Mouse (Mus musculus): Measurements from ENCODE around the gene Rpp14. TPM values are rescaled to one million over a fixed set of nuclear protein-coding genes. Genes with fewer than 3 reads are reported as not detected.
A peak's percentile ranks its signal among the peaks of the same experiment; 100 is the strongest.

Rpp14 gene
- polyA plus RNA-seq, 1 experiment: 47.1 TPM

- H3K27ac ChIP-seq (ENCODE audit: insufficient read depth, low read length): no peak overlapping the region
- no peak for TF ChIP-seq POLR2A (IDR thresholded peaks at IDR 0.05; ENCODE audit: insufficient read depth, low read length)
- TF ChIP-seq CTCF (IDR thresholded peaks at IDR 0.05; ENCODE audit: low read depth, low read length): no peak
- TF ChIP-seq EP300 (IDR thresholded peaks at IDR 0.05; ENCODE audit: insufficient read depth, low read depth, low read length): no peak
- H3K9me3 ChIP-seq (replicated peaks; ENCODE audit: control insufficient read depth, insufficient read depth, low read length, poor library complexity, severe bottlenecking): no peaks in the 10 kb centered on the region
Measured at GRCm38 (mm10) chr14:8135130-8135529, 55.0 kb downstream of the Rpp14 start.

GRCm38 (mm10) chr14:8139724-8140710, 59.9 kb downstream of the Rpp14 start:
- Histone ChIP-seq H3K9ac (ENCODE audit: low read depth, poor library complexity, severe bottlenecking) (no peak overlapping the region), H3K4me1 (ENCODE audit: control insufficient read depth, insufficient read depth, low read length) (no peaks in the 10 kb centered on the region), H3K4me3 (ENCODE audit: low read depth, low read length) (no peak overlapping the region), H3K27me3 (ENCODE audit: control insufficient read depth, insufficient read depth, low read length, poor library complexity, severe bottlenecking) (no peaks in the 10 kb centered on the region), H3K9me3 (replicated peaks; ENCODE audit: control insufficient read depth, insufficient read depth, low read length, poor library complexity, severe bottlenecking) (peaks cover 12% of the 10 kb centered on the region), H3K27ac (ENCODE audit: insufficient read depth, low read length) (peak overlapping the region; percentile 36; the same call in 1 of the 2 replicates), H3K36me3 (ENCODE audit: control insufficient read depth, insufficient read depth, low read length, poor library complexity, severe bottlenecking) (peaks cover 5% of the 10 kb centered on the region)
- TF ChIP-seq EP300 (IDR thresholded peaks at IDR 0.05; ENCODE audit: insufficient read depth, low read depth, low read length) (0 out of 2 replicates have a peak, but pooled peaks have one; percentile 39), CTCF (IDR thresholded peaks at IDR 0.05; ENCODE audit: low read depth, low read length) (no peak)

More at GRCm38 (mm10) chr14:8135130-8135529, 55.0 kb downstream of the Rpp14 start:
- H3K9ac ChIP-seq (ENCODE audit: low read depth, poor library complexity, severe bottlenecking): no peak overlapping the region
- no peaks in the 10 kb centered on the region for H3K27me3 ChIP-seq (ENCODE audit: control insufficient read depth, insufficient read depth, low read length, poor library complexity, severe bottlenecking)
- no peaks in the 10 kb centered on the region for H3K4me1 ChIP-seq (ENCODE audit: control insufficient read depth, insufficient read depth, low read length)
- H3K4me3 ChIP-seq (ENCODE audit: low read depth, low read length): no peak overlapping the region
- H3K36me3 ChIP-seq (ENCODE audit: control insufficient read depth, insufficient read depth, low read length, poor library complexity, severe bottlenecking): no peaks in the 10 kb centered on the region

GRCm38 (mm10) chr14:8141131-8141530, 61.0 kb downstream of the Rpp14 start:
- TF ChIP-seq EP300 (IDR thresholded peaks at IDR 0.05; ENCODE audit: insufficient read depth, low read depth, low read length) (no peak), CTCF (IDR thresholded peaks at IDR 0.05; ENCODE audit: low read depth, low read length) (no peak), POLR2A (IDR thresholded peaks at IDR 0.05; ENCODE audit: insufficient read depth, low read length) (no peak)
- Histone ChIP-seq H3K4me3 (ENCODE audit: low read depth, low read length) (no peak overlapping the region), H3K36me3 (ENCODE audit: control insufficient read depth, insufficient read depth, low read length, poor library complexity, severe bottlenecking) (peaks cover 5% of the 10 kb centered on the region), H3K9ac (ENCODE audit: low read depth, poor library complexity, severe bottlenecking) (no peak overlapping the region), H3K27me3 (ENCODE audit: control insufficient read depth, insufficient read depth, low read length, poor library complexity, severe bottlenecking) (no peaks in the 10 kb centered on the region), H3K4me1 (ENCODE audit: control insufficient read depth, insufficient read depth, low read length) (no peaks in the 10 kb centered on the region), H3K9me3 (replicated peaks; ENCODE audit: control insufficient read depth, insufficient read depth, low read length, poor library complexity, severe bottlenecking) (peaks cover 12% of the 10 kb centered on the region), H3K27ac (ENCODE audit: insufficient read depth, low read length) (0 out of 2 replicates have a peak overlapping the region, but pooled peaks have one; percentile 54)

Other genes with a start within 250 kb of the Rpp14 start
- gene Gm45521, start 123.1 kb upstream of the Rpp14 start, polyA plus RNA-seq (2011; ENCODE audit: insufficient read depth, insufficient read length, low read depth, missing spikeins): 0.91 TPM in 1 of 2 replicates, not detected in the other
- gene Dnase1l3, start 85.8 kb upstream of the Rpp14 start, polyA plus RNA-seq (2011; ENCODE audit: insufficient read depth, insufficient read length, low read depth, missing spikeins): 0.27 and 0.30 TPM in 2 replicates
- gene Abhd6, start 77.5 kb upstream of the Rpp14 start, polyA plus RNA-seq (2011; ENCODE audit: insufficient read depth, insufficient read length, low read depth, missing spikeins): 12.6 and 14.9 TPM in 2 replicates
- 19.8 and 24.2 TPM in 2 replicates for gene Pxk, start 17.8 kb downstream of the Rpp14 start, polyA plus RNA-seq (2011; ENCODE audit: insufficient read depth, insufficient read length, low read depth, missing spikeins)
- gene Pdhb, start 92.7 kb downstream of the Rpp14 start, polyA plus RNA-seq (2011; ENCODE audit: insufficient read depth, insufficient read length, low read depth, missing spikeins): 167 and 168 TPM in 2 replicates
- 35.6 and 36.7 TPM in 2 replicates for gene Kctd6, start 133.8 kb downstream of the Rpp14 start, polyA plus RNA-seq (2011; ENCODE audit: insufficient read depth, insufficient read length, low read depth, missing spikeins)
- not detected in 2 replicates for gene Acox2, start 179.0 kb downstream of the Rpp14 start, polyA plus RNA-seq (2011; ENCODE audit: insufficient read depth, insufficient read length, low read depth, missing spikeins)
- 0.69 and 1.2 TPM in 2 replicates for gene Fam107a, start 237.7 kb downstream of the Rpp14 start, polyA plus RNA-seq (2011; ENCODE audit: insufficient read depth, insufficient read length, low read depth, missing spikeins)

Measured in ES-Bruce4 (cell line).